Mouse (Mus musculus): ENCODE results near the gene Tmem40.

Tmem40 gene

GRCm38 (mm10) chr6:115761995-115762756, at the start of gene Tmem40:
Tmem40 (minus strand) TSS chr6:115762410.
- peak; percentile 93 for DNase-seq (ENCODE audit: low read depth, low spot score)

GRCm38 (mm10) chr6:115811606-115812005, 49.4 kb upstream of the Tmem40 start:
- DNase-seq (ENCODE audit: low read depth, low spot score), result peak; percentile 36

- peak; percentile 92 for DNase-seq (ENCODE audit: low read depth, low spot score)
Measured at GRCm38 (mm10) chr6:115808488-115809231, 46.5 kb upstream of the Tmem40 start, which contains the start of gene Rpl32. Rpl32 (minus strand) TSS chr6:115808747.

- DNase-seq (ENCODE audit: low read depth, low spot score), result no peak
Measured at GRCm38 (mm10) chr6:115808196-115808487, 45.9 kb upstream of the Tmem40 start.

GRCm38 (mm10) chr6:115807464-115808195, 45.4 kb upstream of the Tmem40 start:
- no peak for DNase-seq (ENCODE audit: low read depth, low spot score)

GRCm38 (mm10) chr6:115804432-115805192, 42.4 kb upstream of the Tmem40 start:
- peak; percentile 52 for DNase-seq (ENCODE audit: low read depth, low spot score)

- DNase-seq (ENCODE audit: low read depth, low spot score), result peak; percentile 86
Measured at GRCm38 (mm10) chr6:115803541-115804382, 41.6 kb upstream of the Tmem40 start.

- no peak for DNase-seq (ENCODE audit: low read depth, low spot score)
Measured at GRCm38 (mm10) chr6:115801811-115802210, 39.6 kb upstream of the Tmem40 start.

GRCm38 (mm10) chr6:115792691-115793215, 30.5 kb upstream of the Tmem40 start:
- DNase-seq (ENCODE audit: low read depth, low spot score), result no peak

GRCm38 (mm10) chr6:115791842-115792686, 29.9 kb upstream of the Tmem40 start:
- DNase-seq (ENCODE audit: low read depth, low spot score), result no peak

GRCm38 (mm10) chr6:115791016-115791415, 28.8 kb upstream of the Tmem40 start:
- DNase-seq (ENCODE audit: low read depth, low spot score), result peak; percentile 50

GRCm38 (mm10) chr6:115782781-115783180, 20.6 kb upstream of the Tmem40 start:
- DNase-seq (ENCODE audit: low read depth, low spot score), result peak; percentile 40

- no peak for DNase-seq (ENCODE audit: low read depth, low spot score)
Measured at GRCm38 (mm10) chr6:115776363-115776762, 14.2 kb upstream of the Tmem40 start.

GRCm38 (mm10) chr6:115775838-115776237, 13.6 kb upstream of the Tmem40 start:
- DNase-seq (ENCODE audit: low read depth, low spot score), result no peak

- peak; percentile 67 for DNase-seq (ENCODE audit: low read depth, low spot score)
Measured at GRCm38 (mm10) chr6:115774501-115774921, 12.3 kb upstream of the Tmem40 start, which contains the start of gene Cand2. Cand2 (plus strand) TSS chr6:115774538.

GRCm38 (mm10) chr6:115773966-115774413, 11.8 kb upstream of the Tmem40 start:
- DNase-seq (ENCODE audit: low read depth, low spot score), result peak; percentile 72

- DNase-seq (ENCODE audit: low read depth, low spot score), result peak; percentile 70
Measured at GRCm38 (mm10) chr6:115772604-115773003, 10.4 kb upstream of the Tmem40 start.

- peak; percentile 47 for DNase-seq (ENCODE audit: low read depth, low spot score)
Measured at GRCm38 (mm10) chr6:115772201-115772600, 10.0 kb upstream of the Tmem40 start.

GRCm38 (mm10) chr6:115770852-115771251, 8.6 kb upstream of the Tmem40 start:
- no peak for DNase-seq (ENCODE audit: low read depth, low spot score)

Data from ES-CJ7 (cell line).